Mouse (Mus musculus) ES-CJ7 (cell line): ENCODE results near the gene Map6d1.

Experiments
- DNase-seq: peaks from one replicate; pipeline ENCODE4 v3.0.0; 2011; ENCODE audit warnings: low read depth, low spot score

Map6d1 gene

DNA sequence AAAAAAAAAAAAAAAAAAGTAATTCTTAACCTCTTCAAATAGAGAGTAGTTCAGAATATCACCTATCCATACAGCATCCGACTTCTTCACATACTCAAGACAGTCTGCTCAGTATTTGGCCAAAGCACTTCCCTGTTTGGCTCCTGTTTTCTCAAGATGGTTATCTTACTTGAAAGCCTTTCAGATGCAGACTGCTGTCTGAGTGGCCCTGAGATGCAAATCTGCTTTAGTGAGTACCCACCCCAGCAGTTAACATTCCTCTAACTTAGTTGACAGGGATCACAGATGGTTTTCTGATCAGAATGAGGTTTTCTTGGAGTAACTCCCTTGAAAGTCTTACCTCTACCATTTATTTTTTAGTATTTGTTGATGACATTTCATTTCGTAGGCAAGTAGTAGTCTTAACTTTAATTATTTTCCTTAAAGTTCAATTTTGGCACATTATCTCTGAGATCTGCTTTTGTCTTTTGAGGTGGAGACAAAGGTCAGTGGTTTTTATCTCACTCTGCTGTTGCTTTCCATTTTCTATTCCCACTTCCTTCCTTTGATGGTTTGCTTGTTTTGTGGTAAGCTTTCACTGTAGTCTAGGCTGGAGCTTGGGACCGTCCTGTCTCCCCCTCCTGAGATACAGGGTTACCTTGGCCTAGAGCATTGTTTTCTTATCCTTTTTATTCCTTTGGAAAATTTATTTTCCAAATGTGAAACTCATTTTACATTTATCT lies 49.8 kb downstream of the Map6d1 start:
- DNase-seq: peak; percentile 93

DNA sequence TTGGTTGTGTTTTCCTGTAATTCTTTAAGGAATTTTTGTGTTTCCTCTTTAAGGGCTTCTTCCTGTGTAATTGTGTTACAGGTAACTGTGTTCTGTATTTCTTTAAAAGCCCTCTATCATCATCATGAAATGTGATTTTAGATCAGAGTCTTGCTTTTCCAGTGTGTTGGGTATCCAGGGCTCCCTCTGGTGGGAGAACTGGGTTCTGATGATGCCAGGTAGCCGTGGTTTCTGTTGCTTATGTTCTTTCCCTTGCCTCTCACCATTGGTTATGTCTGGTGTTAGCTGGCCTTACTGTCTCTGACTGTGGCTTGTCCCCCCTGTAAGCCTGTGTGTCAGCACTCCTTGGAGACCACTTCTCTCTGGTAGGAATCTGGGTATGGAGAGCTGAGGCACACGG lies 55.8 kb downstream of the Map6d1 start:
- DNase-seq: peak; percentile 43
